Mouse (Mus musculus) kidney, postnatal 14 days (tissue): ENCODE measurements around the gene Bin2.

Experiments
- DNase-seq: peaks from one replicate; pipeline ENCODE4 v3.0.0; 2022; ENCODE audit warnings: mixed read lengths

Gene Bin2

DNA sequence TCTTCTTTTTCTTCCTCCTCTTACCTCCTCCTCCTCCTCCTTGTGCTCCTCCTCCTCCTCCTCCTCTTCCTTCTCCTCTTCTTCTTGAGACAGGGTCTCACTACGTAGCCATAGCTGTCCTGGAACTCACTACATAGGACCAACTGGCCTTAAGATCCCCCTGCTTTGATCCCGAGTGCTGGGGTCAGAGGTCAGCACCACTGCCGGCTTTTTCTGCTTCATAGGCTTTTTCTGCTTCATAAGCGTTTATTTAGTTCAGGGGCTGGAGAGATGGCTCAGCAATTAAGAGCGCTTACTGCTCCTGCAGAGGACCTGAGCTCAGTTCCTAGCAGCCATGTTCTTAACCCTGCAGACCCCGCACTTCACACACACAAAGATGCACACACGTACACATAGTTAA lies 12.4 kb upstream of the Bin2 start:
- DNase-seq, result peak; percentile 60

DNA sequence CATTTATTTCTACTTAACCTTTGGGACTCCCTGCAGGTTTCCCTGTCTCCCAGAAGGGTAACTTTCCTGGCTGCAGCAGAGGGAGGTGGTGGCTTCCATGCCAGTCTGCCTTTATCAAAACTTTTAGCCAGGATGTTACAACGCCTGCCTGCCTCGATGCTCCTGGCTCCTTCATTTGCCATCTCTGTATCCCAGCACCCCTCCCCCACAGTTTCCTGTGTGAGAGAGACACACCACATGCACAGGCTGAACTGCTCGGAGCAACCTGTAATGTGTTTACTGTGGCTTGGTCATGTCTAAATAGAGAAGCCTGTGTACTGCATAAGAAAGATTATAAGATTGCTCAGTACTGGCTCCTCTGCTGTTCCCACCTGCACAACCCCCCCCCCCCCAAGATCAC lies 11.0 kb upstream of the Bin2 start:
- no peak for DNase-seq

DNA sequence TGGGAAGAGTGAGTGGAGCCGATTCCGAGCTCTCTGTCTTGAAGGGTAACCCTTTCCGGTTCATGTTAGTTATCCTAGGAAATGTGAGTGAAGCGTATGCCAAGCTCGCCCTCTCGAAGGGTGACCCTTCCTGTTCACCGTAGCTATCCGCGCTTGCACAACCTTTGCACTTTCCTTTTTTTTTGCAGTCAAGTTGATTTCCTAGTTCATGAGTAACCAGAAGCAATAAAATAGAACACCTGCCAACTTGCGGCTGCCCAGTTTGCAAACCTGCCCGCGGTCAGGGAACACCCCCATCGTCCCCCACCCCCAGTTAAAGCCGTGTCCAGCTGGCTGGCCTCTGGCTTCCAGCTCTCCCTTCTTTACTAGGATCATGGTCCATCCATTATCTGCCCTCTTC lies 9.7 kb upstream of the Bin2 start:
- peak; percentile 85 for DNase-seq

DNA sequence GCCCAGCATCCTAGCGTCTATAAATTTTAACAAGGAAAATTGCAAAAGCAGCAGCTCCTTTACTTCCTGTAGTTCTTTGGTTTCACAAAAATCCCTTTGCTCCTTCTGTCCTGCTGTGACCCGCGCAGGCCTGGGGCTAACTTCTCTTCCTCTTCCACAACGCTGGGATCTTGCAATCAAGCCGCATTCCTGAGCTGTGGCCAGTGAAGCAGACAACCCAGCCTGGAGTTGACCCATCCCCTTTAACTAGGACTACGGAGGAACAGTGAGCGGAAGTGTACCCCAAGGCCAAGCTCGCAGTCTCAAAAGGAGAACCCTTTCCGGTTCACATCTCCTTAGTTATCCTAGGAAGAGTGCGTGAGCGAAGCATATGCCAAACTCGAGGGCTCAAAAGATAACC lies 9.2 kb upstream of the Bin2 start:
- peak; percentile 83 for DNase-seq

DNA sequence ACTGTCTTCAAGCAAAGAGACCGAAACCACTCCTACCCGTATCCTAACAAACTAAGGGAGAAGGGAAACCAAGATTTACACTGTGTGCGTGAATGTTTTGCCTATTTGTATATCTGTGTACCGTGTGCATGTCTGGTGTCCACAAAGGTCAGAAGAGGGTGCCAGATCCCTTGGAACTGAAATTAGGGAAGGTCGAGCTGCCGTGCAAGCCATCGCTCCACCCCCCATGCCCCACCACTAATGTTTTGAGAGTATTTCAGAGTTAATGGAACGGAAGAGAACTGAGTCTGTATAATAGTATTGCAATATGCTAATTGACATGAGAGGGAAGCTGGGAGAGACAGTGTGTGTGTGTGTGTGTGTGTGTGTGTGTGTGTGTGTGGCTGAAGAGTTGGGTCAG lies 8.3 kb upstream of the Bin2 start:
- DNase-seq, result no peak

DNA sequence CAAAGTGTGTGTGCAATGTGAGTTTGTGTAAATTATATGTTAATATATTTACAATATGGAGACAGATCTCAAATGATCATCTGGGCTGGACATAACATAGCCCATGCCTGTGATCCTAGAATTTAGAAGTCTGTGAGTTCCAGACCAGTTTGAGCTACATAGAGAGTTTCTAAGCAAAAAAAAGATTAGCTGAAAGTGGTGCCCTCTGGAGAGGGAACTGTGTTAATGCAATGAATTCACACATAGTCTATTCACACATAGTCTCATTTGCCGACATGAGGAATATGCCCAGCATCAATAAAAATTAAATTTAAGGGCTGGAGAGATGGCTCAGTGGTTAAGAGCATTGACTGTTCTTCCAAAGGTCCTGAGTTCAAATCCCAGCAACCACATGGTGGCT lies 7.2 kb upstream of the Bin2 start:
- DNase-seq, result no peak

DNA sequence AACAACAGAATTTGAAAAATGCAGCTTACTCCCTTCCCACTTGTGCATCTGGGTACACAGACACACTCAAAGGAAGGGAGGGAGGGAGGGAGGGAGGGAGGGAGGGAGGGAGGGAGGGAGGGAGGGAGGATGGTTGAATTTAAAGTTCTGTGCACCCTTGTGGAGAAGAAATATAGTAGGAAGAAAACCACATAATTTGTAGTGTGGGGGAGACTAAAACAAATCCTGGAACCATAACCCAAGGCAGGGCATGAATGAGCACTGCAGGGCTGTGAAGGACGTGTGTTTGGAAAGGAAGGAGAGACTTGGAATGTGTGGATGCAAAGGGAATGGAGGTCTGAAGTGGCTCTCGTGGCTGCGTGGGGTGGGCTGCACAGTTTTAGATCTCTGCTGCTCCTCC lies 6.1 kb upstream of the Bin2 start:
- DNase-seq, result no peak

DNA sequence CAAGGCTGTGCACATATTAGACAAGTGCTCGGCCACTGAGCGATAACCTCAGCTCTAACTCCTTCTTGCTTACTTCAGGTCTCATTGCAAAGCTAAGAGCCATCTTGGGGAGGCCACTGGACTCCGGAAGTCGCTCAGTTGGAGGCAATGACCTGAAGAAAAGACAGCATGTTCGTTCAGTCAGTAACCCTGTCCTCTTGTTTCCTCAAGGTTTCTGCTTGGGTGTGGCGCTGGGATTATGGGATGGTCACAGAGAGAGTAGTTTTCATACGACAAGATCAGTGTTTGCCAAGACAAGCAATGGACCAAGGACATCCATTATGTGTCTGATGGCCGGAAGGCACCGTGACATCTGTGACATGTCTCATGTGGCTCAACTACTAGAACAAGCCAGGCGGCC lies 5.2 kb upstream of the Bin2 start:
- no peak for DNase-seq

DNA sequence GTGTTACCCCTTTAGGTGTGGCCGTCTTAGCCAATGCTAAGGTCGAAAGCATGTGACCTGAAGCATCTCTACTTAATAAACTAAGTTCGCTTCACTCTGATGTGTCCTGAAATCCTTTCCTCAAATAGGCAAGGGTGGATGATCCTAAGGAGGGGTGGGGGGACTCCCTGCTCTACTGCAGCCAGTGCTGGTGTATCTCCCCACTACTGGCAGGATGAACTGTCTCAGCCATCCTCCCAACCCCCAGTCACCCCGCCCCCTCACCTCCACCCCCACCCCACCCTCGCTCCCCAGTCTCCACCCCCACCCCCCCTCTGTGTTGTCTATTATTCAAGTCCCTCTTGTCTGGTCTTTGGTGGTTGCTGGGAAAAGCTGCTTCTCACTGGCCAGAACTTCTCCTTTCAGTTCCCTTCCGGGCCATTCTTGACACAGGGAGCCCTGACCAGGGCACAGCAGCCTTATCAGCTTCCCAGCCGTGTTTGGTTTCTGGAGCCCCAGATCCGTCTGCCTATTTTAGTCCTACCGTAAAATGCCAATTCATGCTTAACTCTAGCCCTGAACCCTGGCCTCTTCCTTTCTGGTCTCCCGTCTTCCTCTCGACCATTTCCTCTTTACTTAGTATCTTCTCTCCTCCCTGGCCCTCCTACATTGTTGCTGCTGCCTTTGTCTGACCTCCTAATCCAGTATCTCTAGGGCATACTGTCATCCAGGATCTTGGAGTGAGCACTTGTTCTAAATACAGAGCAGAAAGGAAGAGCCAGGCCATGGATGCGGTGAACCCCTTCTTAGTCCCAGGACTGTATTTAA lies 4.4 kb upstream of the Bin2 start:
- DNase-seq, result no peak

DNA sequence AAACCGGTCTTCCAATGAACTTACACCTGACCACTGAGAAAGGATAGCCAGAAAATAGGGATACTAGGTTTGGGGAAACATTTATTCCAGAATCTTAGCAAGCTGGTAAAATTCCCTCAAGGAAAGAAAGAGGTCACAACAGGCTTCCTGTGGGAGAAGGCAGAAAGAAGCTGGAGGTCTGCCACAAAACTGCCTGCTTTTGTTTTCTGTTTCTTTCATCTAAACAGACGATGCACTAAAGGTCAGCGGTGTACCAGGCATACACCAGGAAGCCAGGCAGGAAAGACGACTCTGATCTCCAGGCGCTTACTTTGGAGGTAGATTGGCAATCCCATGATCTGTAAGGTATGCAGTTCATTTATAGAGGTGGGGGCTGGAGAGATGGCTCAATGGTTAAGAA lies 1.5 kb upstream of the Bin2 start:
- peak; percentile 44 for DNase-seq

DNA sequence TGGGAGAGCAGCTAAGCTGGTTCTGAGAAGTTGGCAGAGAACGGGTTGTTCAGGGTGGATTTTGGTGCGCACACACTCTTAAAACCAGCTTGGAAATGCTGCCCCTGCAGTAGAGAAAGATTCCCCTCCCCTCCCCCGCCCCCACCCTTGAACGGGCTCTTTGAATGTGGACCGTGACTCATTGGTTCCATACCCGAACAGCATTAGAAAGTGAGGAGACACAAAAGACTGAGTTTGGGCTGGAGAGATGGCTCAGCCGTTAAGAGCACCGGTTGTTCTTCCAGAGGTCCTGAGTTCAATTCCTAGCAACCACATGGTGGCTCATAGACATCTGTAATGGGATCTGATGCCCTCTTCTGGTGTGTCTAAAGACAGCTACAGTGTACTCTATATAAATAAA lies 651 bp upstream of the Bin2 start:
- no peak for DNase-seq

DNA sequence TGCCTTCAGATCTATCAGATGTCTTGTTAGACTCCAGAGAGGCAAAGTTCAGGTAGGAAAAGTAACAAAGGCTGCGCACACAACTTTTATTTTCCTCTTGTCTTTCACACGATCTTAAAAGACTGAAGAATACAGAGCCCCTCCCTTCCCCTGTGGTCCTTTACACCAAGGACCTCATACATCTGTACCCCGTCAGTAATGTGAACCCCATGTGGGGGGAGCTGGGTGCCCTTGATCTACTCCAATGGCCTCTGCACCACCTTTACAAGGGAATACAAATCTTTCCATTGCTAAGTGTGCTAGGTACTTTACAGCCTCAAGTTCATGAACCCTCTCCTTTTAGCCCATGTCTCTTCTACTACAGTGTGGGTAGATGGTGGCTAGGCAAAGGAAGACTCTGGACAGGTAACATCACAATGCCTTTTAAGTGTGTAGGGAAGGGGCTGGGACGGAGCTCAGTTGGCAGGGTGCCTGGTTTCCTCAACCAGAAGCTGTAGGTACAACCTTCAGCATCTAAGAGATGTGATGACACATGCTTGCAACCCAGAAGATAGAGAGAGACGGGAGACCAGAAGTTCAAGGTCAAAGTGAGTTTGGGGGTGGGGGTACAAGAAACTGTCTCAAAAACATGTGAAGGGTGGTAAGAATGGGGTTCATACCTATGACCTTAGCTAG lies 1.3 kb downstream of the Bin2 start:
- no peak for DNase-seq

DNA sequence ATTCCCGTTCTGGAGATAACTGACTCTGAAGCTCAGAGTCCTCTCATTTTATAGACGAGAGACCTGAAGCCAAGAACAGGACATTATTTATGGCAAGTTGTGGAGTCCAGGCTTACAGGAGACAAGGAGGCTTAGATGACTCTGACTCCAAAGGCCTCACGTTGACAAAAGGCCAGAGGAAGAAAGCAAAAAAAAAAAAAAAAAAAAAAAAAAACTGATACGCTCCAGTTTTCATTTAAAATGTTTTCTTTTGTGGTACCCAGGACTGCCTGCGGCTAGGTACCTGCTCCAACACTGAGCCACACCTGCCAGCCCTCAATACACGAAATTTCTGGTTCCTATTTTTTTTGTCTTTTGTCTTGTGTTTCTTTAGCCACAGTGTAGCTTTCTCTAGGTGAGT lies 1.9 kb downstream of the Bin2 start:
- DNase-seq, result no peak

DNA sequence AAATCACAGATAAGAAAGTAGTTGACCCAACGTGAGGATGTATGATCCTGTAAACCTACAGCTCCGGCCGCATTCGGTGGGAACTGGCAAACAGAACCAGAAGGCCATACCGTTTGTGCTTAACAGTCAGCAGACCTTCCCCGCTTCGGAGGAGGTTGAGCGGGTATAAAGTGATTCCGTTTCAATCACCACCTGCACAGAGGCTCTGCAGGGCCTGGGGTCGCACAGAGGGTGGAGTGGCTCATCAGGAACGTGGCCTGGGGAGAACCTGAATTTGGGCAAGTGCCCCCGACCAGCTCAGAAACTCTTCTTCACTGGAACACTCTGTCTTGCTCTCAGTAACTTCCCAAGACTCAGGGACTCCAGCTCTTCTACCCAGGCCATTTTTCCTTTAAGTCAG lies 2.5 kb downstream of the Bin2 start:
- no peak for DNase-seq

DNA sequence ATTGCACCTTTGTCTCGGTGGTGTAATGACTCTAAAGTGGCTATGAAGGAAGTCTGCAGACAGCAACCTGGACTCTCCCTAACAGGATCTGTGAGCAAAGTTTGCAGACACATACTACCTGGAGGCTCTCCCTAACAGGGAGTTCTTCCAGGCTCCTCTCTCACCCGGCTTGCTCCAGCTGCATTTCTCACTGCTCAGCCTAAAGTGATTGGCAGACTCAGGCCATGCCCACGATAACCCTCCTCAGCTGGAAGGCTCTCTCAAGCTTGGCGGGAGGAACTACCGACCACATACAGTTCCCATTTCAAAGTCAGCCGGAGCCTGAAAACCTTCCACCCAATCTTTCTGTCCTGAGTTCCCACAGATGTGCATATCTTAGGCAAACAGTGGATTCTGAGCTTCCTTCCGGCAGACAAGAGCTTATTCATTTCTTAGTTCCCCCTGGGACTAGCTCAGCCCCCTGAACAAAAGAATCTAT lies 3.1 kb downstream of the Bin2 start:
- DNase-seq, result no peak

DNA sequence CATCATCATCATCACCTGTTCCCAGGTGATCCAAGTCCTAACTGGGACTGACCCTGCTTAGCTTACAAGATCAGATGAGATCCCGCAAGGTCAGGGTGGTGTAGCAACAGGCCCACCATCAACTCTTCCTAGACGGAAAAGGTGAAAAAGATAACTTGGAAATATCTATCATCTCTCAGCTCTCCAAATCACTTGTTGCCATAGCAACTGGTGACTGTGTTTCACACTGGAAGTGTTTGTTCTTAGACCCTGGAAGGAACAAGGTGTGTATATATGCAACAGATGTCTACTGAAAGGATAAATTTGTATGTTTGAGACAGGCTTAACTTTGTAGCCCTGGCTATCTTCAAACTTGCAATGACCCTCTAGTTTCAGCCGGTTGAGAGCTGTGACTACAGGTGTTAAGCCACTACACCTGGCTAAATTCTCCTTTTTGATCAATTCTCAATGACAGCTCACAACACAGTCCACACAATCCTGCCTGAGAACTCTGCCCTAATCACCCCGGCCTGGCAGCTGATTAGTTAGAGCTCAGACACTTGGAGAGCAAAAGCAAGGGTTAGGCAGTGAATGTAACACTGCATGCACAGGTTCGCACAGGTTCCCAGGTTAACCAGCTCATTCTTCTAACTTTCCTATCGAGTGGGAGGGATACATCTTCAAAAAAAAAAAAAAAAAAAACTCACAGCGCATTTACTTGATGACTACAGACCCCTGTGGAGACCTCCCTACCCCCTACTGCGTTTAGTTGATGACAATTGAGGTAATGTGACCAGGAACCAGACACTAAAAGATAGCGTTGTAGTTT lies 3.7 kb downstream of the Bin2 start:
- DNase-seq, result no peak

DNA sequence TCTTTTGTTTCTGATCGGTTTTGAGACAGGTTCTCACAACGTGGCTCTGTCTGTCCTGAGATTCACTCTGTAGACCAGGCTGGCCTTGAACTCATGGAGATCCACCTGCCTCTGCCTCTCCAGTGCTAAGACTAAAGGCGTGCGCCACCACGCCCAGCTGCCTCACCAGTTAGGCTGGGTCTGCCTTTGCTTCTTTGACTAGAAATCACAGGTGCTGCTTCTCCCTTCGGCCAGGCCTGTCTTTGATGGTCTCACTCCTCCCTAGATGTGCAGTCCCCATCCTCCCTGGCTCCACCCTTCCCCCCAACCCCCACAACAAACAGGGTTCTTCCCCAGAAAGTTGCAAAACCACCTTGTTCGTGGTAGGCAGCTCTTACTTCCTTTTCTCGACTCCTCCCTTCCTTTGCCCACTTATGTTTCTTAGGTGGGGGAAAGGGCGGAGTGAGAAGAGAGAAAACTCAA lies 4.5 kb downstream of the Bin2 start:
- DNase-seq, result no peak

DNA sequence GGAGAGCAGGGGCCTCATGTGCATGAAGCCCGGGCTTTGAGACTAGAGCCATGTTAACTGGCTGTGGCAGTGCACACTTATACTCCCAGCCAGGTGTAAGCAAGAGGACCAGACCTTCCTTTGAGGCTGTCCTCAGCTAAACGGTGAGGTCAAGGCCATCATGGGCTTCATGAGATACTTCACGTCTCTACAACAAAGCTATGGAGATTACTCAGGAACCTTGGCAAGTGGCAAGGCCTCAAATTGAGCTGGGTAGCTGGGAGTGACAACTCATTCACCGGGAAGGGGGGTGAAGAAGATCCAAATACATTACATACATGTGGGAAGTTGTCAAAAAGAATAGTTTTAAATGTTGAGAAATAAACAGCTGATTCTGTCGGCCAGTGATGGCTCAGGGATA lies 8.5 kb downstream of the Bin2 start:
- DNase-seq, result no peak

DNA sequence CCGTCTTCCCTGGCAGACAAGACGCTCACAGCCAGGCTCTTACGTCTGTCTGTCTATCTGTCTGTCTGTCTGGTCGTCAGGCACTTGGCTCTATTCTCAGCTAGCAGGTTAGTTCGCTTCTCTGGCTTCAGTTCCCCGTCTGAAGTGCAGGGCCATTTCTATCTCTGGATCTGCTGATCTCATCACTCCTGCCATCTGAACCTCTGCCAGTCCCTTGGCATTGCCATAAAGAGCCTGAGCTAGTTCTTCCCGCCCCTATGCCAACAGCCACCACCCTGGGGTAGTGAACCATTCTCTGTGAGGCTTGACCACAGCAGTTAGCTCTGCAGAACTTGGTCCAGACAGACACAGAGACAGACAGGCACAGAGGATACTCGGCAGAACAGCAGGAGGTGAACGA lies 9.0 kb downstream of the Bin2 start:
- no peak for DNase-seq

DNA sequence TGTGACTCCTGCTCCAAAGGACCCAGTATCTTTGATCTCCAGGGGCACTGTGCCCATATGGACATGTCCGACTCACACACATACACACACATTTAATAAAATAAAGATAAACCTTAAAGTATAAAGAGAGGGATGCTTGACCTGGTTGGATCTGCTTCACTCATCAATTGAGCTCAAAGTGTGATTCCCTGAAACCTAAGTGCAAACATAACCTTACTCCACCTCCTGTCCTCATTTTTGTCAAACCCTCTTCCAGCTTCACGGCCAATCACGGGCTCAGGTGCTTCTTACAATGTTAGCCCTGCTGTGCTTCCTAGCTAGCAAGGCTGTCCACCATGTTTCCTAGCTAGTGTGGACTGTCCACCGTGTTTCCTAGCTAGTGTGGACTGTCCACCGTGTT lies 14.2 kb downstream of the Bin2 start:
- DNase-seq, result no peak

DNA sequence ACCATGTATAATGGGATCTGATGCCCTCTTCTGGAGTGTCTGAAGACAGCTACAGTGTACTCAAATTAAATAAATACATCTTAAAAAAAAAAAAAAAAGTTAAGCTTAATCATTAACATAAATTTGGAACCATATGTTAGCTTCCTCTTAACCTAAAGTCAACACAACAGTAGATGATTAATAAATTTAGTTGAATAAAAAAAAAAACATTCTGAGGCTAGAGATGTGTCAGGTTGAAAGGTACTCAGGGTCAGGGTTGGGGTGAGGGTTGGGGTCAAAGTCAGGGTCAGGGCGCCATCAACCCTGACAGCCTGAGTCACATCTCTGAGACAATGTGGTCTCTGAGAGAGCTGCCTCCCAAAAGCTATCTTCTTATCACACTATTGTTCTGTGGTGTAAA lies 15.1 kb downstream of the Bin2 start:
- DNase-seq, result no peak

DNA sequence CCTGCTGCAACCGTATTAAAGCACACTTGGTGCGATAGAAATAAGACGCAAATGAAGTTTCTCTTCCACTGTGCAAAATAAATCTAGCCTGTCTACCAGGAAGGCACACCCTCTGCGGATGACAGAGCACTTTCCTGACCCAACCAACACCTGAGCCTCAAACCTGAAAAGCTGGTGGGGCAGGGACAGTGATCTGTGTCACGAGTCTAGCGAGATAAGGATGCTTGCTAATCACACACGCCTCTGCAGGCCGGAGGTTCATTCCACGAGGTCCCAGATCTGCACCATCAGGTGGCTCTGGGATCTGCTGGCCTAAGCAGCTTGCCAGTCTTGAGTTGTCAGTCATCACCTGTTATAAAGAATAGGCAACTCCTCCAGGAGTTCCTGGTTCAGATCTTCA lies 17.7 kb downstream of the Bin2 start:
- DNase-seq, result no peak

DNA sequence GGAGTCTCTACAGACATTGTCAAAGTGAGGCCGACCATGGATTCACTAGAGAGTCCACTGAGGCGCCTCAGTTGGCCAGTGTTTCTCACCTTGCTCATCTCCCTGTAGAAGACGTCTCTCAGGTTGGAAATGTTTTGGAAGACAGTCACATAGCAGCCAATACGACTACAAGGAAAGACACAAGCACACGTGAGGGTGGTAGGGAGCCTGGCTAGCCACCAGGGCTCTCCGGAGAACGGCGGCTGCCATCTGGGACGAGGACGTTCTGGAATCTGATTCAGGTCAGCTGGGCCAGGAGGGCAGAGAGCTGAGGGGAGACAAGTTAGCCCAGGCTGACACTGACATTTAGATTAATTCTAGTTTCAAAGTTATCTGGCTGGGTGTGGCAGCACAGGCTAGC lies 19.2 kb downstream of the Bin2 start:
- DNase-seq, result no peak

DNA sequence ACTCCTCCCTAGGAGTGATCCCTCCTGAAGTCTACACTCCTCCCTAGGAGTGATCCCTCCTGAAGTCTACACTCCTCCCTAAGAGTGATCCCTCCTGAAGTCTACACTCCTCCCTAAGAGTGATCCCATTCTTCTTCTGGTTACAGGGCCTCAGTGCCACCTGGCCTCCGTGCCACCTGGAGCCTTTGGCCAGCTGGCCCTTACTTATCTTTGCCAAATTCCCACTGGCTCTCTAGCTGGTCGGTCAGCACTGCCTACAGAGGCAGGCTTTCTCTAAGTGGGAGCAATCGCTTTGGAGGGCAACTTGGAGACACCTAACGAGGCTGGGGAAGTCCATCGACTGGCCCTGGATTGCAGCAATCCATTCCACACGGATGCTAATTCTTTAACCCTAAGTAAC lies 23.2 kb downstream of the Bin2 start:
- DNase-seq, result no peak
